Mouse (Mus musculus): Measurements from ENCODE around the gene Aspdh.

DNA sequence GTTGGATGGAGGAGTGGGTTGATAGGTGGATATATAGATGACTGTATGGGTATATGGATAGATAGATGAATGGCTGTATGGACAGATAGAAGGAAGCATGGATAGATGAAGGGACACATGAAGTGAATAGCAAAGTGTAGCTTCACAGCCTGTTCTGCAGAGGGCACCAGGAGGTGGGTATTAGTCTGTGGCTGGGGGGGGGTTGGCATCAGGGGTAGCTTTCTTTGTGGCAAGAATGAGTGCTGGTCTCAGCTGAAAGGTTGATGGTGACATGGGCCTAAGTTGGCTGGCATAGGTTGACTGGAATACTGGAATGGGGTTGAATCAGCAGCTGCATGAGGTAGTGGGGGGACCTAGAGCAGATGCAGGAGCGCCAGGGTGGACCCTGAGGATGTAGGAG is 24.0 kb upstream of the Aspdh start:
- TF ChIP-seq CTCF (IDR thresholded peaks at IDR 0.05; ENCODE audit: borderline replicate concordance, extremely low read depth, insufficient read depth, insufficient read length) = no peak
- no peak for TF ChIP-seq POLR2A (IDR thresholded peaks at IDR 0.05; ENCODE audit: borderline replicate concordance, extremely low read depth, insufficient read depth, insufficient read length, poor library complexity, severe bottlenecking)

Data from brain, embryonic 14.5 days (tissue).